ENCODE assay signal across 8 mouse cellular contexts in genomic region chr17:34398711-34399393, GRCm38 (mm10). TPM values are rescaled to one million over a fixed set of nuclear protein-coding genes. Genes with fewer than 3 reads are reported as not detected.
DNase-seq lines count a peak whose midpoint lies in the region; ATAC-seq lines count a peak whose summit lies in the region.

Gene BC051142, plus strand, starts transcription at chr17:34398820.

- DNase-seq in R1 (ENCODE audit: low read depth, low spot score), result peak; percentile 96
- DNase-seq in cerebellum, postnatal 14 days, result peak; percentile 92
- DNase-seq in gastrocnemius, adult 18-20 months (ENCODE audit: low spot score), result peak; percentile 76
- peak; percentile 85 for DNase-seq in left cerebral cortex, adult 11 months (ENCODE audit: low spot score)
- DNase-seq in lung, postnatal 36 days, result peak; percentile 87
- DNase-seq in retina, postnatal 1 day, result peak; percentile 92
- peak; percentile 77 for DNase-seq in thymus, postnatal 4 days

- H3K9ac ChIP-seq in hindbrain, embryonic 16.5 days (ENCODE audit: low read depth, low read length), result peak within 1 kb of the TSS; percentile 86

- 11% methylated on average over 34 of the region's 34 CpGs for WGBS in hindbrain, embryonic 16.5 days

- peaks cover 3% of the 10 kb centered on the region; the same call in 1 of the 2 replicates for H3K4me1 ChIP-seq in hindbrain, embryonic 16.5 days (ENCODE audit: control insufficient read depth, insufficient read depth, low read depth, low read length)

- peak within 1 kb of the TSS; percentile 66 for H3K4me3 ChIP-seq in hindbrain, embryonic 16.5 days (ENCODE audit: low read length)

- no peaks in the 10 kb centered on the region for H3K27me3 ChIP-seq in hindbrain, embryonic 16.5 days (replicated peaks; ENCODE audit: control insufficient read depth, insufficient read depth, low read length)

- H3K27ac ChIP-seq in hindbrain, embryonic 16.5 days (ENCODE audit: low read depth, low read length), result peak within 1 kb of the TSS; percentile 99

- H3K36me3 ChIP-seq in hindbrain, embryonic 16.5 days (ENCODE audit: control insufficient read depth, insufficient read depth, low read length), result no peaks in the 10 kb centered on the region

- peak; percentile 98 for ATAC-seq in hindbrain, embryonic 16.5 days

- H3K4me2 ChIP-seq in hindbrain, embryonic 16.5 days (ENCODE audit: low read length), result peak within 1 kb of the TSS; percentile 77

- H3K9me3 ChIP-seq in hindbrain, embryonic 16.5 days (ENCODE audit: control insufficient read depth, low read length), result no peaks in the 10 kb centered on the region

RNA-seq across cellular contexts. Expression of gene BC051142, which starts in this region (rescaled TPM):
- not detected for total RNA-seq in gastrocnemius, adult 18-20 months (2021)
- 3.7 and 4.5 TPM in 2 replicates for polyA plus RNA-seq in hindbrain, embryonic 16.5 days (2015; fragmentation: Nextera tagmentation; extraction: Ambion mirVana)

Comparison
In these comparisons a context has a peak if more than half of its experiments do, and no peak if none do; other contexts are left out.
1. Peak in every context shown above with its lines: DNase-seq, ATAC-seq, H3K4me3 ChIP-seq and H3K27ac ChIP-seq.
2. Peak in DNase-seq in gastrocnemius, adult 18-20 months; RNA of the gene not detected or under 1 TPM.